Mouse (Mus musculus) forelimb bud, embryonic 11.5 days (tissue): ENCODE data around the gene Creld1.

ENCODE experiments used
- DNase-seq: peaks from one replicate; pipeline ENCODE4 v3.0.0-alpha.2; 2012; ENCODE audit warnings: low read depth, low spot score

Creld1 gene

GRCm38 (mm10) chr6:113508272-113508946 is 25.3 kb downstream of the Creld1 start:
- DNase-seq = no peak

GRCm38 (mm10) chr6:113508947-113509280 is 25.8 kb downstream of the Creld1 start:
- no peak for DNase-seq

GRCm38 (mm10) chr6:113513944-113514343 is 30.8 kb downstream of the Creld1 start:
- DNase-seq = no peak

GRCm38 (mm10) chr6:113514600-113514999 is 31.5 kb downstream of the Creld1 start:
- no peak for DNase-seq

- no peak for DNase-seq
Measured at GRCm38 (mm10) chr6:113517434-113518080, 34.5 kb downstream of the Creld1 start.

- DNase-seq = no peak
Measured at GRCm38 (mm10) chr6:113522310-113522709, 39.2 kb downstream of the Creld1 start.

GRCm38 (mm10) chr6:113523420-113523819 is 40.3 kb downstream of the Creld1 start:
- DNase-seq = no peak

- peak; percentile 94 for DNase-seq
Measured at GRCm38 (mm10) chr6:113530932-113531839, 48.1 kb downstream of the Creld1 start, which contains the start of the genes Emc3 and Fancd2. TSS of gene Emc3 (minus strand) at chr6:113531652. TSS of gene Fancd2 (plus strand) at chr6:113531682.

GRCm38 (mm10) chr6:113531840-113532404 is 48.8 kb downstream of the Creld1 start:
- DNase-seq = no peak

GRCm38 (mm10) chr6:113534886-113535285 is 51.8 kb downstream of the Creld1 start:
- no peak for DNase-seq

- no peak for DNase-seq
Measured at GRCm38 (mm10) chr6:113541610-113542009, 58.5 kb downstream of the Creld1 start.
